Mouse (Mus musculus) bone marrow macrophage, adult 2 months (primary cell): ENCODE results near the gene Afmid. TPM values are rescaled to one million over a fixed set of nuclear protein-coding genes. Genes with fewer than 3 reads are reported as not detected.
"Not testable (repeated sequence)": the region's sequence is repeated elsewhere in the genome, so short reads cannot be mapped to it uniquely, and the experiment has no call there.

Source experiments
- H3K27ac ChIP-seq: 2 replicates; pipeline ENCODE4 v1.5.1; 2012; ENCODE audit warnings: low read depth, low read length; ENCODE audit not compliant: insufficient read depth
- H3K4me1 ChIP-seq: 2 replicates; pipeline ENCODE4 v1.6.1; 2012; ENCODE audit warnings: low read length; ENCODE audit not compliant: control insufficient read depth, insufficient read depth
- H3K4me3 ChIP-seq: 2 replicates; pipeline ENCODE4 v1.5.1; 2012; ENCODE audit warnings: mild to moderate bottlenecking, low read length, moderate library complexity; ENCODE audit not compliant: insufficient read depth
- CTCF ChIP-seq: IDR thresholded peaks from 2 replicates; pipeline ENCODE4 v1.5.1; 2012; ENCODE audit warnings: low read depth, mild to moderate bottlenecking, low read length, moderate library complexity
- POLR2A ChIP-seq: IDR thresholded peaks from 2 replicates; pipeline ENCODE4 v1.6.1; 2012; ENCODE audit warnings: mild to moderate bottlenecking, low read depth, low read length, borderline replicate concordance
- polyA plus RNA-seq: library from polyadenylated mRNA; stranded (reverse); fragments of >200 nt; gene quantifications from 2 replicates; pipeline ENCODE4 v1.2.4, GENCODE M21; 2012; ENCODE audit not compliant: missing spikeins, insufficient read depth, insufficient read length

The Afmid gene
- polyA plus RNA-seq, 1 experiment: 9.9 TPM

DNA sequence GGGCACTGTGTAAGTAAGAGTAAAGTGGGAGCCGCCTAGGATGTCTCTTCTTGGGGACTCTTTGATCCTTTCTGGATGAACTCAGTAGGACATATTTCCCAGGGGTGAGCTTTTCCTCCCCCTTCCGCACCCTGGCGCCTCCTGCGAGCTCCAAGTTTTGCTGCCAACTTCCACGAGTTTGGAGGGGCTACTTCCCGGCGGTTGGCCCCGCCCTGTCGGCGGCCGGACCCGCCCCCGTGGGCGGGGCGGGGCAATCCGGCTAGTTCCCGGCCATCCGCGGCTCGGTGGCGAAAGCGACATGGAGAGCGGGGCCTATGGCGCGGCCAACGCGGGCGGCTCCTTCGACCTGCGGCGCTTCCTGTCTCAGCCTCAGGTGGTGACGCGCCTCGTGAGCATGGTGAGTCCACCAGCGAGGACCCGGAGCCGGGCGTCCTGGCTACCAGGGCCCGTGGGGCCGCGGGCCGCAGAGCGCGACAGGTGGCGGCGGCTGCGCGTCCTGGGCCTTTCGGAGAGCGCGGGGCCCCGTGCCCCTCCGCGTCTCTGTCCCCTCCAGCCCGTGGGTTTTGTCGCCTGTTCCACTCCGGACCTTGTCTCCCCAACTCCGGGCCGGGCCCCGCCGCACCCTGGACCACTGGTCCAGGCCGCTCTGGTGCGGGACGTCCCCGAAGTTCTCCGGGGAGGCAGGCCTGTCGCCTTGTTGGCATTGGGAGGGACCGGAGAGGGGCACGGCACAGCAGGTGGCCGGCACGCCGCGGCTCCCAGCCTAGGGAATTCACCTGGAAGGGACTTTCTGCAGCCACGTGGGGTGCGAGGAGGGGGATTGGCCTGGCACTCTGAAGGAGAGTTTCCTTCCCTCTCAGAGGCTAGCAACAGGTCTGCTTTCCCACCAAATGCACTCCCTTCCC lies 16.1 kb upstream of the Afmid start, which contains the start of the genes Gm20708 and Syngr2:
Gene Gm20708, plus strand, starts transcription at position 262 of the 905 bp plus-strand sequence.
Gene Syngr2, plus strand, starts transcription at position 262 of the 905 bp plus-strand sequence.
- Histone ChIP-seq H3K4me1 (peaks cover 18% of the 10 kb centered on the region), H3K4me3 (peak within 1 kb of the TSS; percentile 79), H3K27ac (peak within 1 kb of the TSS; percentile 74)
- no peak for TF ChIP-seq CTCF
- no peak for TF ChIP-seq POLR2A

DNA sequence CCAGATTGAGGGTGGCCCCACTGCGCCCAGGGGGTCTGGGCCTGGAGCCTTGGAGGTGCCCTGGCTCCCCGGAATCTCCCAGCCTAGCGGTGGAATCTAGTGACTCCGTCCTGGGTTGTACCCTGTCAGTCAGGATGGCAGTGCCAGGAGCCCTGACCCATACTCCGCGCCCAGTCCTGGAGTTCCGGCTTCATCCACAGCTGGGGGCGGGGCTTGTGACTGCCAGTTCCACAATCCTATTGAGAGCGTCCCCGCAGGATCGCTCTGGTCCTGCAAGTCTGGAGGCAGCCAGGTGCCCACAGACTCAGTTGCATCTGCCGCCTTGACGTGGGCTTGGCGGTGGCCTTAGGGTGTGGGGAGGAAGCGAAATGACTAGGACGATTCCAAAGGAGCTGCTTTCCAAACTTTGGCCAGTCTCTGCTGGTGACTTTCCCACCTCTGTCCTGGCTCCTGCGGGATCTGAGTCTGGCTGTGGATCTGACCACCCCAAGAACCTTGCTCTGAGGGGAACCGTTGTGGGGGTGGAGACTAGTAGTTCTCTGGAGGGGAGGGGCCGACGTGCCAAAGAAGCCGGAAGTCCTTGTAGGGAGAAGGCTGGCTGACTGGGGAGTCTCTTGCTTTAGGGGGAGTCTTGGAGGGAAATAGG lies 15.2 kb upstream of the Afmid start:
- TF ChIP-seq POLR2A (no peak), CTCF (no peak)
- H3K27ac ChIP-seq: peak overlapping the region; percentile 74
- H3K4me3 ChIP-seq: peak overlapping the region; percentile 79
- peaks cover 18% of the 10 kb centered on the region for H3K4me1 ChIP-seq

DNA sequence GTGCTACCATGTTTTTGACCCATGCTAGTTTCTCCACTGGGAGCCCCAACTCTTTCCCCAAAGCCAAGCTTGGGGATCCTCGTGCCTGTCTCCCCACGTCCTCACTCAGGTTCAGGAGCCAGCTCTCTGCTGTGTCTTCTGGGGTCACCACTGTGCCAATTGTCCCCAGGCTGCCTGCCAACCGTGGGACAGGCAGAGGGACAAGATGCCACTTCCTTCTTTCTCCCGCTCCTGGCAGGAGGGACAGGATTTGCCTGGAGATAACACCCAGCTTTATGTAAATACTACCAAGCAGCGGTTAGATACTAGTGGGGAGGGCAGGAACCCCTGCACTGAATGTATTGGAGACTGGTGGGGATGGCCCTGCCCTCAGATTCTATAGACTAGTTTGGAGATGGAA lies 11.9 kb upstream of the Afmid start:
- no peak overlapping the region for H3K4me3 ChIP-seq
- TF ChIP-seq CTCF (no peak), POLR2A (no peak)
- H3K4me1 ChIP-seq: peaks cover 18% of the 10 kb centered on the region
- H3K27ac ChIP-seq: no peak overlapping the region

DNA sequence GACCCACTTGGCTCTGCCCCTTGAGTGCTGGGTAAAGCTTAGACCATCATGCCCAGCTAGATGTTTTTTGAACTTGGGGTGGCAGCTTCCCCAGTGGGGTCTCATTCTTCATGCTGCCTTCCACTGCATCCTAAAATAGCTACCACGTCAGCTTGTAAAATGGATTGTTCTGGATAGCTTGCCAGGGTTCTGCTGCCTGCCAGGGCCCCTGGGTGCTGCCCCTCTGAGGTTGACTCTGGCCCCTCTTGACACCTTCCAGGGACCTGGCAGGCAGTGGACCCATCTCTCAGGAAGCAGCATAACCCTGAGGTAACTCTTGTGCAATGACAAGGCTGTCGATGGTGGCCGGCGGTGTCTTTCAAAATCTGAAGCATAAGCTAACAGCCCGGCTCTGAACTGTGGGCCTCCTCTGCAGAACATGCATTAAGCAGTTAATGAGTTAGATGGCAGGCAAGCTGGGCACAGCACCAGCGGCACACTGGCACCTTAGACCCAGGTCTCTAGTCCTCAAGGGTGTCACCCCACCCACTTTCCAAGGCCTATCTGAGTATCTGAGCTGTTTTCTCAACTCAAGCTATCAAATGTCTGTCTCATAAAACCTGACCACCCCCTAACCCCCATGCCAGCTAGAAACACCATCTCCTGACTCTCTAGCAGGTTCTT lies 10.9 kb upstream of the Afmid start:
- Histone ChIP-seq H3K4me3 (no peak overlapping the region), H3K4me1 (peaks cover 13% of the 10 kb centered on the region), H3K27ac (no peak overlapping the region)
- TF ChIP-seq CTCF (no peak), POLR2A (no peak)

GRCm38 (mm10) chr11:117815850-117816249 lies 9.9 kb upstream of the Afmid start:
- H3K27ac ChIP-seq, H3K4me3 ChIP-seq: not testable (repeated sequence)
- peaks cover 14% of the 10 kb centered on the region for H3K4me1 ChIP-seq

DNA sequence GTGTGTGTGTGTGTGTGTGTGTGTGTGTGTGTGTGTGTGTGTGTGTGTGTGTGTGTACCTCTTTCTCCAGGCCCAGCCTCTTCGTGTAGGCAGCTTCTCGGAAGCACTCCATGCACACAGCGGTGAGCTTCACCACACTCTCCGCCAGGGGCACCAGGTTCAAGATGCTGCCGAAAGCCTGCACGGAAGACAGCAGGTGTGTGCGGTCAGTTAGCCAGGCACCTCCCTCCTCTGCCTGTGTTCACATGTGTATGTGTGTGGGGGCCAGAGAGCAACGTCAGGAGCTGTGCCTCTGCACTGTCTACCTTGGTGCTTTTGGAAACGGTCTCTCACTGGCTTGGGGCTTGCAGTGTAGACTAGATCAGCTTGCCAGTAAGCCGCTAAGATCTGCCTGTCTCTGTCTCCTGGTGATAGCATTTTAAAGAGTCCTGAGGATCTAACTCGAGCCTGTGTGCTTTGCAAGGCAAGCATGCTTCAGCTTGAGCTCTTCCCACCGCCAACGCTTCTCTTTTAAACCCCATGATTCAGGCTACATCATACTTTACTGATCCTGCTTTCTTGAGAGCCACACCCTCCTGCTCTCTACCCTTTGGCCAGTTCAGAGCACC lies 9.2 kb upstream of the Afmid start:
- TF ChIP-seq POLR2A: no peak
- TF ChIP-seq CTCF: no peak
- no peak overlapping the region for H3K27ac ChIP-seq
- H3K4me1 ChIP-seq: peaks cover 12% of the 10 kb centered on the region
- H3K4me3 ChIP-seq: no peak overlapping the region

DNA sequence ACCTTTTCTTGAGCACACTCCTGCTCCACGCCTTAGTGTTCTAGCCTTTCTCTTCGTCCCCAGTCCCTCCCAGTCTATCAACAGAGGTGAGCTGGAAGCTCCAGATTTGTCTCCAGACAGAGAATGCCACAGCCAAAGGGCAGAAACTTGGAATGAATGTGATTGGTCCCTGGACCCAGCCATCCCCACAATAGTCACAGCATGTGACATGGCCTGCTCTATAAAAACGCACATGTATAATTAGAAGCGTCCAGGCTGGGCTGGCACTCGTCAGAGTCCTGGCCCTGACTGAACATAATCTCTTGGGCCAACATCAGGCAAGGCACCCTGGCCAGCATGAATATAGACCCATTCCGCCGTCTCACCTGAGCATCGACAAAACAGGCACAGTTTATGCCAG lies 6.6 kb upstream of the Afmid start:
- H3K4me1 ChIP-seq: peaks cover 14% of the 10 kb centered on the region
- no peak overlapping the region for H3K4me3 ChIP-seq
- H3K27ac ChIP-seq: no peak overlapping the region
- TF ChIP-seq POLR2A (no peak), CTCF (no peak)

- Histone ChIP-seq H3K4me3 (no peak overlapping the region), H3K4me1 (peaks cover 16% of the 10 kb centered on the region), H3K27ac (no peak overlapping the region)
- TF ChIP-seq POLR2A: no peak
- TF ChIP-seq CTCF: no peak
Observed at GRCm38 (mm10) chr11:117820173-117820572, 5.6 kb upstream of the Afmid start.

DNA sequence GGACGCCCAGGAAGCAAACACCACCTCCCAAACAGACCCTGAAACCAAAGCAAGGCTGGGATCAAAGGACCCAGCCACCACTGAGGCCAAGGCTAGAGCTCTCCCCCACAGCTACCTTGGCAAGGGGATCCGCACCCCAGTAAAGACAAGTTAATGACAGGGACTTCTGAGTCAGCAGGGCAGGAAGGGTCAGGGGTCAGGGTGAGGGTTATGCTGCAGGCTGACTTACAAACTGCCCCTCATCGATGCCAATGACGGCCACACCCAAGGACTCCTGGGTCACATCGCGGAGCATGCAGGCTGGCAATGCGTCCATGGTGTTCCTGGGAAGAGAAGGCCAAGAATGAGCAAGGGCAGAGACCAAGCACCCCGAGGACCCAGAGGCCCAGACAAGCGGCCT lies 3.9 kb upstream of the Afmid start:
- H3K4me1 ChIP-seq: peaks cover 26% of the 10 kb centered on the region

More for the DNA sequence above, 3.9 kb upstream of the Afmid start:
- no peak overlapping the region for H3K27ac ChIP-seq
- H3K4me3 ChIP-seq: no peak overlapping the region
- TF ChIP-seq POLR2A (no peak), CTCF (no peak)
